Mouse (Mus musculus) spleen, adult 12 weeks (tissue): ENCODE results near the gene Pitpnc1.

Experiments
- DNase-seq: peaks from one replicate; pipeline ENCODE4 v3.0.0; 2022; ENCODE audit warnings: low spot score

The Pitpnc1 gene

GRCm38 (mm10) chr11:107408886-107409285 lies 61.6 kb downstream of the Pitpnc1 start:
- DNase-seq = no peak

GRCm38 (mm10) chr11:107407698-107408097 lies 62.8 kb downstream of the Pitpnc1 start:
- no peak for DNase-seq

- no peak for DNase-seq
Measured at GRCm38 (mm10) chr11:107405606-107406333, 64.7 kb downstream of the Pitpnc1 start.

GRCm38 (mm10) chr11:107403309-107403708 lies 67.2 kb downstream of the Pitpnc1 start:
- no peak for DNase-seq

GRCm38 (mm10) chr11:107401839-107402590 lies 68.5 kb downstream of the Pitpnc1 start:
- no peak for DNase-seq

- DNase-seq = no peak
Measured at GRCm38 (mm10) chr11:107400826-107401225, 69.7 kb downstream of the Pitpnc1 start.

- DNase-seq = no peak
Measured at GRCm38 (mm10) chr11:107400005-107400404, 70.5 kb downstream of the Pitpnc1 start.

GRCm38 (mm10) chr11:107397326-107397998 lies 73.0 kb downstream of the Pitpnc1 start:
- DNase-seq = peak; percentile 54

- DNase-seq = no peak
Measured at GRCm38 (mm10) chr11:107394245-107394644, 76.3 kb downstream of the Pitpnc1 start.

GRCm38 (mm10) chr11:107393828-107394165 lies 76.7 kb downstream of the Pitpnc1 start:
- no peak for DNase-seq

- no peak for DNase-seq
Measured at GRCm38 (mm10) chr11:107393154-107393827, 77.2 kb downstream of the Pitpnc1 start.

- DNase-seq = no peak
Measured at GRCm38 (mm10) chr11:107390540-107390939, 80.0 kb downstream of the Pitpnc1 start.

GRCm38 (mm10) chr11:107390001-107390400 lies 80.5 kb downstream of the Pitpnc1 start:
- no peak for DNase-seq

GRCm38 (mm10) chr11:107386481-107386880 lies 84.0 kb downstream of the Pitpnc1 start:
- DNase-seq = no peak

GRCm38 (mm10) chr11:107385306-107385705 lies 85.2 kb downstream of the Pitpnc1 start:
- peak; percentile 67 for DNase-seq

- DNase-seq = no peak
Measured at GRCm38 (mm10) chr11:107383985-107384384, 86.5 kb downstream of the Pitpnc1 start.

GRCm38 (mm10) chr11:107379965-107380364 lies 90.5 kb downstream of the Pitpnc1 start:
- no peak for DNase-seq

- DNase-seq = no peak
Measured at GRCm38 (mm10) chr11:107379089-107379845, 91.2 kb downstream of the Pitpnc1 start.

- no peak for DNase-seq
Measured at GRCm38 (mm10) chr11:107377326-107377725, 93.2 kb downstream of the Pitpnc1 start.

- no peak for DNase-seq
Measured at GRCm38 (mm10) chr11:107376272-107376671, 94.2 kb downstream of the Pitpnc1 start.

- DNase-seq = no peak
Measured at GRCm38 (mm10) chr11:107375816-107376215, 94.7 kb downstream of the Pitpnc1 start.

GRCm38 (mm10) chr11:107373569-107373968 lies 96.9 kb downstream of the Pitpnc1 start:
- DNase-seq = no peak
